21 mouse cellular contexts compared by ENCODE assay signal in the genomic region with DNA sequence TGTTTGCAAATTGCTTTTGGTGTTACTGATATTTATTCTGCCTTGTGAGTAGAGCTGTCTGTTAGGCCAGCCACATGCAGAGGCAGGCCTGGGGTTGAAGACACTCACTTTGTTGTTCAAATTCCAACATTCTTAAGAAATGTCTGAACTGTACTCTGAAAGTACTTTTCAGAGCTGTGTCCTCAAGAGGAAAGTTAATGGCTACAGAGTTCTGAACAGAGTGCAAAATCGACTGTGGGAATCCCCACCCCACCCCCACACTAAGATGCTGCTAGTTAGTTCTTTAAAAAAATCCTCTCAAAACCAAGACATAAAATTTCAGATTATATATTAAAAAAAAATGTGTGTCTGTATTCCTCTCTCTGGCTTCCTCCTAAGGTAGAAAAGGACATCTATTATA.
DNase-seq lines count a peak whose midpoint lies in the region; ATAC-seq and TF ChIP-seq lines count a peak whose summit lies in the region.
"Had no signal": no experiment of that assay in that cellular context is flagged by ENCODE, and none has a peak within 500 bp of the region (broad histone marks: within the 10 kb centered on the region; RNA-seq: fewer than 3 reads in every experiment).

No protein-coding gene starts in this region.

- 0 out of 2 replicates have a peak overlapping the region, but pooled peaks have one; percentile 35 for H3K27ac ChIP-seq in hindbrain, embryonic 15.5 days (replicated peaks)
- H3K27ac ChIP-seq in hindbrain, embryonic 11.5 days (ENCODE audit: low read depth, low read length) = no peak overlapping the region
- no peak overlapping the region for H3K27ac ChIP-seq in forebrain, embryonic 14.5 days (ENCODE audit: low read depth, low read length)
- H3K27ac ChIP-seq in midbrain, postnatal 0 days (ENCODE audit: low read depth, low read length) = peak overlapping the region; percentile 8; the same call in 1 of the 2 replicates
- H3K27ac ChIP-seq: embryonic facial prominence, embryonic 13.5 days; limb, embryonic 10.5 days had no signal

- no peak for DNase-seq in hindbrain, embryonic 11.5 days (ENCODE audit: low spot score)
- peak; percentile 34 for DNase-seq in adipocyte (ENCODE audit: low spot score)
- peak; percentile 39 for DNase-seq in forebrain, embryonic 14.5 days (ENCODE audit: low spot score)
- peak; percentile 26 for DNase-seq in midbrain, postnatal 0 days (ENCODE audit: low spot score)
- no peak for DNase-seq in embryo, embryonic 11 days
- no peak for DNase-seq in testis, postnatal 10 days (ENCODE audit: low spot score)
- DNase-seq: adrenal gland, postnatal 10 days; cerebellum, adult 9-11 months; heart, postnatal 14 days; kidney, adult 2 months; kidney, postnatal 10 days; liver, postnatal 0 days; lung, postnatal 14 days had no signal

- no peaks in the 10 kb centered on the region for H3K27me3 ChIP-seq in hindbrain, embryonic 15.5 days
- H3K27me3 ChIP-seq in hindbrain, embryonic 11.5 days (ENCODE audit: control insufficient read depth, insufficient read depth, low read length) = no peaks in the 10 kb centered on the region
- H3K27me3 ChIP-seq in forebrain, embryonic 14.5 days (replicated peaks; ENCODE audit: control insufficient read depth, insufficient read depth, low read length) = no peaks in the 10 kb centered on the region
- H3K27me3 ChIP-seq in midbrain, postnatal 0 days (ENCODE audit: insufficient read depth, low read length) = no peaks in the 10 kb centered on the region
- H3K27me3 ChIP-seq: embryonic facial prominence, embryonic 13.5 days; heart, embryonic 12.5 days; megakaryocyte, embryonic 14.5 days; Patski had no signal

- H3K36me3 ChIP-seq in hindbrain, embryonic 15.5 days = no peaks in the 10 kb centered on the region
- no peaks in the 10 kb centered on the region for H3K36me3 ChIP-seq in hindbrain, embryonic 11.5 days (ENCODE audit: control insufficient read depth, insufficient read depth, low read length)
- no peaks in the 10 kb centered on the region for H3K36me3 ChIP-seq in forebrain, embryonic 14.5 days (ENCODE audit: control insufficient read depth, insufficient read depth, low read length)
- no peaks in the 10 kb centered on the region for H3K36me3 ChIP-seq in midbrain, postnatal 0 days (ENCODE audit: insufficient read depth, low read length)
- H3K36me3 ChIP-seq: embryonic facial prominence, embryonic 13.5 days; heart, embryonic 12.5 days; limb, embryonic 10.5 days had no signal

- ATAC-seq in hindbrain, embryonic 15.5 days (ENCODE audit: low FRiP score, low read depth) = no peak
- ATAC-seq in hindbrain, embryonic 11.5 days (ENCODE audit: low FRiP score) = no peak
- ATAC-seq in forebrain, embryonic 14.5 days = peak; percentile 67
- ATAC-seq in midbrain, postnatal 0 days (ENCODE audit: low FRiP score) = no peak
- ATAC-seq: inflammation-experienced regulatory T-cells, adult 6 months; liver, postnatal 0 days; Patski had no signal

- WGBS in hindbrain, embryonic 15.5 days = 20% methylated on average over 1 of the region's 1 CpGs
- 52% methylated on average over 1 of the region's 1 CpGs for WGBS in hindbrain, embryonic 11.5 days
- whole genome bisulfite sequencing in forebrain, embryonic 14.5 days = 5% methylated on average over 1 of the region's 1 CpGs
- WGBS in midbrain, postnatal 0 days = 33% methylated on average over 1 of the region's 1 CpGs

- no peak for TF ChIP-seq CTCF in midbrain, postnatal 0 days (IDR thresholded peaks at IDR 0.05)

- H3K9me3 ChIP-seq in hindbrain, embryonic 15.5 days = no peaks in the 10 kb centered on the region
- H3K9me3 ChIP-seq in hindbrain, embryonic 11.5 days (ENCODE audit: control insufficient read depth, low read length) = no peaks in the 10 kb centered on the region
- H3K9me3 ChIP-seq in forebrain, embryonic 14.5 days (replicated peaks; ENCODE audit: control insufficient read depth, low read length) = no peaks in the 10 kb centered on the region
- H3K9me3 ChIP-seq in midbrain, postnatal 0 days (ENCODE audit: low read length) = no peaks in the 10 kb centered on the region
- H3K9me3 ChIP-seq: embryonic facial prominence, embryonic 13.5 days; heart, embryonic 12.5 days; limb, embryonic 10.5 days had no signal

- no peak overlapping the region for H3K9ac ChIP-seq in hindbrain, embryonic 15.5 days
- no peak overlapping the region for H3K9ac ChIP-seq in hindbrain, embryonic 11.5 days (ENCODE audit: low read depth, low read length)
- H3K9ac ChIP-seq in forebrain, embryonic 14.5 days (ENCODE audit: low read length) = no peak overlapping the region
- no peak overlapping the region for H3K9ac ChIP-seq in midbrain, postnatal 0 days (replicated peaks; ENCODE audit: low read length, poor library complexity, severe bottlenecking)
- H3K9ac ChIP-seq: embryonic facial prominence, embryonic 13.5 days; heart, embryonic 12.5 days; liver, postnatal 0 days had no signal

- no peak overlapping the region for H3K4me3 ChIP-seq in hindbrain, embryonic 15.5 days
- H3K4me3 ChIP-seq in hindbrain, embryonic 11.5 days (ENCODE audit: low read depth, low read length) = no peak overlapping the region
- H3K4me3 ChIP-seq in forebrain, embryonic 14.5 days (ENCODE audit: low read depth, low read length) = no peak overlapping the region
- H3K4me3 ChIP-seq in midbrain, postnatal 0 days (ENCODE audit: low read depth, low read length) = no peak overlapping the region
- H3K4me3 ChIP-seq: embryonic facial prominence, embryonic 13.5 days; heart, embryonic 12.5 days; left cerebral cortex, adult 2 months; limb, embryonic 10.5 days; megakaryocyte, embryonic 14.5 days had no signal

- H3K4me2 ChIP-seq in hindbrain, embryonic 15.5 days = no peak overlapping the region
- no peak overlapping the region for H3K4me2 ChIP-seq in hindbrain, embryonic 11.5 days (replicated peaks; ENCODE audit: low read depth, low read length)
- H3K4me2 ChIP-seq in forebrain, embryonic 14.5 days (ENCODE audit: low read length) = no peak overlapping the region
- H3K4me2 ChIP-seq in midbrain, postnatal 0 days (ENCODE audit: low read depth, low read length, poor library complexity, severe bottlenecking) = no peak overlapping the region
- H3K4me2 ChIP-seq: embryonic facial prominence, embryonic 13.5 days; heart, embryonic 12.5 days had no signal

- H3K4me1 ChIP-seq in hindbrain, embryonic 15.5 days (replicated peaks) = peaks cover 11% of the 10 kb centered on the region; the same call in 1 of the 2 replicates
- H3K4me1 ChIP-seq in hindbrain, embryonic 11.5 days (replicated peaks; ENCODE audit: control insufficient read depth, insufficient read depth, low read length) = no peaks in the 10 kb centered on the region
- peaks cover 11% of the 10 kb centered on the region; the same call in 1 of the 2 replicates for H3K4me1 ChIP-seq in forebrain, embryonic 14.5 days (ENCODE audit: control insufficient read depth, insufficient read depth, low read length)
- no peaks in the 10 kb centered on the region for H3K4me1 ChIP-seq in midbrain, postnatal 0 days (ENCODE audit: insufficient read depth, low read length)
- H3K4me1 ChIP-seq: heart, embryonic 12.5 days; limb, embryonic 10.5 days; megakaryocyte, embryonic 14.5 days had no signal

Comparison
In these comparisons a context has a peak if more than half of its experiments do, and no peak if none do; other contexts are left out.
1. H3K27ac ChIP-seq: peak in hindbrain, embryonic 15.5 days (single experiment) and midbrain, postnatal 0 days (single experiment); none in hindbrain, embryonic 11.5 days (single experiment) and forebrain, embryonic 14.5 days (single experiment).
2. DNase-seq: peak in adipocyte (single experiment), forebrain, embryonic 14.5 days (single experiment) and midbrain, postnatal 0 days (single experiment); none in hindbrain, embryonic 11.5 days (single experiment), embryo, embryonic 11 days (single experiment) and testis, postnatal 10 days (single experiment).